Mouse (Mus musculus): Measurements from ENCODE around the gene Bmi1. TPM values are rescaled to one million over a fixed set of nuclear protein-coding genes. Genes with fewer than 3 reads are reported as not detected.
A peak's percentile ranks its signal among the peaks of the same experiment; 100 is the strongest.

Gene Bmi1
- polyA plus RNA-seq, 1 experiment = 8.0 TPM

DNA sequence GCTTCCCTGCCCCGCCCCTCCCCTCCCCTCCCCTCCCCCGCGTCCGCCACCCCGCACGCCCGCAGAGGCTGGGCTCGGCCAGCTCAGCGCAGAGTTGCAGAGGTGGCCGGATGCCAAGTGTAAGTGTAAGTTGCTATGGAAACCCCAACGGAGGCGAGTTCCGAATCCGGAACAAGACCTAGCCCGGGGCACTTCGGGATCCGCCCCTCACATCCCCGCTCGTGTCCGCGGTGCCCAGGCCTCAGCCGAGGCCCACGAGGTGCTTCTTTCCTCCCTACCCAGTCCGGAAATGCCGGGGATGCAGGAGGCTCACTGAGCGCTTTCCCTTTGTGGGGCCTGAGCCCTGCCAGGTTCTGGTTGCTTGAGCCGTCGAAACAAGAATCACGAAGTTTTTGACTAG is 4.1 kb downstream of the Bmi1 start:
- Histone ChIP-seq H3K9ac (ENCODE audit: low read depth, poor library complexity, severe bottlenecking) (no peak overlapping the region), H3K4me1 (ENCODE audit: control insufficient read depth, insufficient read depth, low read length) (no peaks in the 10 kb centered on the region), H3K27me3 (ENCODE audit: control insufficient read depth, insufficient read depth, low read length, poor library complexity, severe bottlenecking) (peaks cover 45% of the 10 kb centered on the region), H3K36me3 (ENCODE audit: control insufficient read depth, insufficient read depth, low read length, poor library complexity, severe bottlenecking) (no peaks in the 10 kb centered on the region), H3K4me3 (ENCODE audit: low read depth, low read length) (peak overlapping the region; percentile 25), H3K27ac (ENCODE audit: insufficient read depth, low read length) (no peak overlapping the region), H3K9me3 (replicated peaks; ENCODE audit: control insufficient read depth, insufficient read depth, low read length, poor library complexity, severe bottlenecking) (no peaks in the 10 kb centered on the region)
- TF ChIP-seq CTCF (IDR thresholded peaks at IDR 0.05; ENCODE audit: low read depth, low read length) = no peak
- no peak for TF ChIP-seq POLR2A (IDR thresholded peaks at IDR 0.05; ENCODE audit: insufficient read depth, low read length)
- TF ChIP-seq EP300 (IDR thresholded peaks at IDR 0.05; ENCODE audit: insufficient read depth, low read depth, low read length) = no peak

DNA sequence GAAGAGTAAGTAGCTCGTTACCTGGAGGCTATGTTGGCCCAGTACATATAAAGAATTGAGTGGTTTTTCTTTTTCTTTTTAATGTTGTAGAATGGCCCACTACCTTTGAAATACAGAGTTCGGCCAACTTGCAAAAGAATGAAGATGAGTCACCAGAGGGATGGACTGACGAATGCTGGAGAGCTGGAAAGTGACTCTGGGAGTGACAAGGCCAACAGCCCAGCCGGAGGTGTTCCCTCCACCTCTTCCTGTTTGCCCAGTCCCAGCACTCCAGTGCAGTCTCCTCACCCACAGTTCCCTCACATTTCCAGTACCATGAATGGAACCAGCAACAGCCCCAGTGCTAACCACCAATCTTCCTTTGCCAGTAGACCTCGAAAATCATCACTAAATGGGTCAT is 7.2 kb downstream of the Bmi1 start:
- Histone ChIP-seq H3K4me1 (ENCODE audit: control insufficient read depth, insufficient read depth, low read length) (no peaks in the 10 kb centered on the region), H3K27me3 (ENCODE audit: control insufficient read depth, insufficient read depth, low read length, poor library complexity, severe bottlenecking) (peaks cover 43% of the 10 kb centered on the region), H3K36me3 (ENCODE audit: control insufficient read depth, insufficient read depth, low read length, poor library complexity, severe bottlenecking) (no peaks in the 10 kb centered on the region), H3K9me3 (replicated peaks; ENCODE audit: control insufficient read depth, insufficient read depth, low read length, poor library complexity, severe bottlenecking) (no peaks in the 10 kb centered on the region), H3K4me3 (ENCODE audit: low read depth, low read length) (no peak overlapping the region), H3K9ac (ENCODE audit: low read depth, poor library complexity, severe bottlenecking) (no peak overlapping the region), H3K27ac (ENCODE audit: insufficient read depth, low read length) (no peak overlapping the region)
- no peak for TF ChIP-seq CTCF (IDR thresholded peaks at IDR 0.05; ENCODE audit: low read depth, low read length)
- no peak for TF ChIP-seq POLR2A (IDR thresholded peaks at IDR 0.05; ENCODE audit: insufficient read depth, low read length)
- no peak for TF ChIP-seq EP300 (IDR thresholded peaks at IDR 0.05; ENCODE audit: insufficient read depth, low read depth, low read length)

DNA sequence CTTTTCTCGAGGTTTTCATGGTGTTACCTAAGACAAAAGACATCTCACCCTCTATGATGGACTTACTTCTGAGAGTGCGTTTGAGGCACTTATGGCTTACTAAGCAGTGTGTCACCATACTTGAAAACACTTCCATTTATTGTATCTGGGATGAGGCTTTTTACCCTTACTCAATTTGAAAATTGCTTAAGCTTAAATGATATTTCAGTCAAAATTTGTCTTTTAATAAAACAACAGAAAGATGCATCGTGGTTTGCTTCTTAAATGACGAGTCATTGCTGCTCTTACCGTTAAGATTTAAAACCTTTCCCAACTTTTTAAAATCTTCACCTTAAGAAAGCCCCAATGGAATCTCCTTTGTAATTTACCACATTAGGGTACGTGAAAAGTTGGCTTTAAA is 9.6 kb downstream of the Bmi1 start:
- Histone ChIP-seq H3K27me3 (ENCODE audit: control insufficient read depth, insufficient read depth, low read length, poor library complexity, severe bottlenecking) (peaks cover 35% of the 10 kb centered on the region), H3K36me3 (ENCODE audit: control insufficient read depth, insufficient read depth, low read length, poor library complexity, severe bottlenecking) (no peaks in the 10 kb centered on the region), H3K27ac (ENCODE audit: insufficient read depth, low read length) (no peak overlapping the region), H3K4me3 (ENCODE audit: low read depth, low read length) (no peak overlapping the region), H3K4me1 (ENCODE audit: control insufficient read depth, insufficient read depth, low read length) (no peaks in the 10 kb centered on the region), H3K9me3 (replicated peaks; ENCODE audit: control insufficient read depth, insufficient read depth, low read length, poor library complexity, severe bottlenecking) (no peaks in the 10 kb centered on the region), H3K9ac (ENCODE audit: low read depth, poor library complexity, severe bottlenecking) (no peak overlapping the region)
- no peak for TF ChIP-seq EP300 (IDR thresholded peaks at IDR 0.05; ENCODE audit: insufficient read depth, low read depth, low read length)
- no peak for TF ChIP-seq POLR2A (IDR thresholded peaks at IDR 0.05; ENCODE audit: insufficient read depth, low read length)
- TF ChIP-seq CTCF (IDR thresholded peaks at IDR 0.05; ENCODE audit: low read depth, low read length) = no peak

DNA sequence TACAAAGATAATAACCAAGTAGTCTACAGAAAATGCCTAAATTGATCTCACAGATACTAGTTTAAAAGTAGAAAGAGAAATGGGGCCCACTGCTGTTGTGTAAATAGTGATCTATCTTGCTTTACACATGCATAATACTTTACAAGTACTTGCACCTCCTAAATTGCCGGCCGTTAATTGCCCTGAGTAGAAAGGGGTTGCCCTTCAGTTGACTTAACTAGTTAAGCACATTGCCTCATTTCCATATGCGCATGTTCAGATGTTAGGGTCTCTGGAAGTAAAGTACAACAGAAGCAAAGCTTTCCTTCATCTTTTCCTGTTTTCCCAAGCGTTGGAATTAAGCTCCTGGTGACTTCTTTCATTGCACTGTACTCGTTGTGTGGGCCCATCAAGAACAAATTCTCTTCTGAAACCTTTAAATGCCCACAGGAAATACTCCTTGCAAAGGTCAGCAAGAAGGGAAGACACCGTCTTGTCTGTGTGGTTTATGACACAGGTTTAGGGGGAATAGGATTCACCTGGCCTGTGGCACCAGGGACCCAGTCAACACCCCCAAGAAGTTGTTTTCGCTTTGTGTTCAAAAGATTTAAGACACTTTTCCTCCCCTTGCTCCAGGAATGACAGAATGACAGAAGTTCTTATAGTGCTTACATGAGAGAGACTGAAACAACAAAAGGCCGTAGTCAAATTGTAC is 10.2 kb downstream of the Bmi1 start:
- no peak overlapping the region for H3K27ac ChIP-seq (ENCODE audit: insufficient read depth, low read length)
- H3K9me3 ChIP-seq (replicated peaks; ENCODE audit: control insufficient read depth, insufficient read depth, low read length, poor library complexity, severe bottlenecking) = no peaks in the 10 kb centered on the region
- H3K4me1 ChIP-seq (ENCODE audit: control insufficient read depth, insufficient read depth, low read length) = no peaks in the 10 kb centered on the region
- no peaks in the 10 kb centered on the region for H3K36me3 ChIP-seq (ENCODE audit: control insufficient read depth, insufficient read depth, low read length, poor library complexity, severe bottlenecking)
- peaks cover 34% of the 10 kb centered on the region for H3K27me3 ChIP-seq (ENCODE audit: control insufficient read depth, insufficient read depth, low read length, poor library complexity, severe bottlenecking)
- TF ChIP-seq CTCF (IDR thresholded peaks at IDR 0.05; ENCODE audit: low read depth, low read length) (no peak), EP300 (IDR thresholded peaks at IDR 0.05; ENCODE audit: insufficient read depth, low read depth, low read length) (no peak), POLR2A (IDR thresholded peaks at IDR 0.05; ENCODE audit: insufficient read depth, low read length) (no peak)
- no peak overlapping the region for H3K9ac ChIP-seq (ENCODE audit: low read depth, poor library complexity, severe bottlenecking)
- no peak overlapping the region for H3K4me3 ChIP-seq (ENCODE audit: low read depth, low read length)

DNA sequence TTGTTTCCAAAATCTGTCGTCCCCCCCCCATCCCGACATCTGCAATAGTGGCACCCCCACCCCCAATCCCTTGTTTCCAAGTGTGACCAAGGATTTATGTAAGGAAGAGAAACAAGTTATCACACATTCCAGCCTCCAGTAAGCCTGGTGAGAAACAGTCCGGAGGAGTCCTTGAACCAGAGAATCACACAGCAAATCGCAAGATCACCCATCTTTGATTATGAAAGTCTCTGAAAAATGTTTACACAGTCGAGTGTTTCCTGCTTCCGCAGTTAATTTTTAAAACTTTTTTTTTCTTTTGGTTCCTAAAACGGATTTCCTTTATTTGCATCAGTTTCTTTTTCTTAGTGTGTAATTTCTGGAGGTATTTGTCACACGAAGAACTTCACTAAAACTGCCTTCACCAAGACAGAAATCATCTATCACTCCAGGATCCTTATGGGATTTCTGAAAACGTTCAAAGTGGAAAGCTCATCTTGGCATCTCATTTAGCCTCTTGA is 10.9 kb downstream of the Bmi1 start:
- Histone ChIP-seq H3K27me3 (ENCODE audit: control insufficient read depth, insufficient read depth, low read length, poor library complexity, severe bottlenecking) (peaks cover 34% of the 10 kb centered on the region), H3K9me3 (replicated peaks; ENCODE audit: control insufficient read depth, insufficient read depth, low read length, poor library complexity, severe bottlenecking) (no peaks in the 10 kb centered on the region), H3K27ac (ENCODE audit: insufficient read depth, low read length) (no peak overlapping the region), H3K36me3 (ENCODE audit: control insufficient read depth, insufficient read depth, low read length, poor library complexity, severe bottlenecking) (no peaks in the 10 kb centered on the region), H3K4me3 (ENCODE audit: low read depth, low read length) (no peak overlapping the region), H3K4me1 (ENCODE audit: control insufficient read depth, insufficient read depth, low read length) (no peaks in the 10 kb centered on the region), H3K9ac (ENCODE audit: low read depth, poor library complexity, severe bottlenecking) (no peak overlapping the region)
- no peak for TF ChIP-seq POLR2A (IDR thresholded peaks at IDR 0.05; ENCODE audit: insufficient read depth, low read length)
- TF ChIP-seq EP300 (IDR thresholded peaks at IDR 0.05; ENCODE audit: insufficient read depth, low read depth, low read length) = no peak
- TF ChIP-seq CTCF (IDR thresholded peaks at IDR 0.05; ENCODE audit: low read depth, low read length) = no peak

DNA sequence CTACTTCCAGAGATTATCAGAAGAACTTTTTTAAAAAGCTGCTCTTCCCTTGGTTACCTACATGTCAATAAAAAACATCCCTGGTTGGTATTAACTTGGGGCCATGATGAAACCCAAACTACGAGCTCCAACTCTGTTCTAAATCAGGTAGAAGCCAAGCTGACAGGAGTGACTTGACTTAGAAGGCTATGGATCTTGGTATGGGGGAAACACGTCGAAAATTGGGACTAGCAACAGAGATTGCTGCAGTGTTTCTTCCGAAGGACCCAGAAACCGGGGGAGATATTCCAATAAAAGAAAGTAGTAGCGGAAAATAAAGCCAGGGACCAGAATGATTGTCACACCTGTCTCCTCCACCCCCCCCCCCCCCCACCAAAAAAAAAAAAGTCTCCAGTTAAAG is 11.5 kb downstream of the Bmi1 start:
- no peak overlapping the region for H3K9ac ChIP-seq (ENCODE audit: low read depth, poor library complexity, severe bottlenecking)
- no peaks in the 10 kb centered on the region for H3K36me3 ChIP-seq (ENCODE audit: control insufficient read depth, insufficient read depth, low read length, poor library complexity, severe bottlenecking)
- H3K9me3 ChIP-seq (replicated peaks; ENCODE audit: control insufficient read depth, insufficient read depth, low read length, poor library complexity, severe bottlenecking) = no peaks in the 10 kb centered on the region
- no peak overlapping the region for H3K27ac ChIP-seq (ENCODE audit: insufficient read depth, low read length)
- peaks cover 33% of the 10 kb centered on the region for H3K27me3 ChIP-seq (ENCODE audit: control insufficient read depth, insufficient read depth, low read length, poor library complexity, severe bottlenecking)
- TF ChIP-seq EP300 (IDR thresholded peaks at IDR 0.05; ENCODE audit: insufficient read depth, low read depth, low read length) = no peak
- TF ChIP-seq POLR2A (IDR thresholded peaks at IDR 0.05; ENCODE audit: insufficient read depth, low read length) = no peak
- no peak for TF ChIP-seq CTCF (IDR thresholded peaks at IDR 0.05; ENCODE audit: low read depth, low read length)
- no peaks in the 10 kb centered on the region for H3K4me1 ChIP-seq (ENCODE audit: control insufficient read depth, insufficient read depth, low read length)
- H3K4me3 ChIP-seq (ENCODE audit: low read depth, low read length) = peak overlapping the region; percentile 37
